8 mouse cellular contexts compared by ENCODE assay signal in the genomic region with DNA sequence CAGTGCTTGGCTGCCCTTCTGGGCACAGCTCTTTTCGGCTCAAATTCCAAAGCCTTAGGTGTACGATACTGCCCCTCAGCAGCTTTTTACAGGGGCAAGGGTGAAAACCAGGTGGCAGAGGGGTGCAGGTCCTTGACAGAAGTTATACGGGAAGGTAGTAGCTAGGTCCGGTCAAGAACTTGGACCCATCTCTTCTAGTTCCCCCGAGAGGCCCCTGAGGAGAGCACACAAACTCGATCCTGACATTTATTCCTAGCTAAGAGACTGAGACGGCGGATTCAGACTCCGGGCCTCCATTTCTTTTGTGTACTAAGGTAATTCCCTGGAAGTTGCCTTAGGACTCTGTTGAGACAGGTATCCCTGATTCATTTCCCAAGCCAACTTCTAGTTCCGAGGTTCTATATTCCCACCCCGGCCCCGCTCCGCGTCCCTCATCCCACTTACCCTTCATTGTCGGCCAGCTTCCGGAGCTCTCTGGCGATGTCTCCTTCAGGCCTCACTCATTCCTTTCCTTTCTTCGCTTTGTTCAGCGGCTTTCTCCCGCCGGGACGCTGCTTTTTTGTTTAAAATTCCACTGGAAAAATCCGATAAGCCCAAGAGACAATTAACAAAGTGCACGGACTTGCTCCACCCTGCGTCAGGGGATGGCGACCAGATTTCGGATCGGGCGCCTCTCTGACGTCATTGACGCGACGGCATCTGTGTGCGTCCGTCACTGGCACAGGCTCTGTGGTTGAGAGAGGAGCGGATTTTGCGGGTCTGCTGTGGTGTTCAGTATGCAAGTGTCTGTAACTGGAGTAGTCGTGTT. TPM values are rescaled to one million over a fixed set of nuclear protein-coding genes. Genes with fewer than 3 reads are reported as not detected.
DNase-seq lines count a peak whose midpoint lies in the region; ATAC-seq lines count a peak whose summit lies in the region.

A gene (minus strand): TSS at position 721 of the 808 bp plus-strand sequence.

- no peak within 1 kb of the TSS; the same call in 1 of the 2 replicates for H3K27ac ChIP-seq in forebrain, embryonic 11.5 days (ENCODE audit: low read depth, low read length)
- peak within 1 kb of the TSS; percentile 24 for H3K27ac ChIP-seq in heart, embryonic 16.5 days (ENCODE audit: low read length)
- H3K27ac ChIP-seq in liver, embryonic 15.5 days (replicated peaks) = no peak within 1 kb of the TSS
- H3K27ac ChIP-seq in neural tube, embryonic 12.5 days = no peak within 1 kb of the TSS

- H3K4me1 ChIP-seq in forebrain, embryonic 11.5 days (replicated peaks; ENCODE audit: control insufficient read depth, insufficient read depth, low read length) = peaks cover 4% of the 10 kb centered on the region; the same call in 1 of the 2 replicates
- H3K4me1 ChIP-seq in heart, embryonic 16.5 days (ENCODE audit: control insufficient read depth, insufficient read depth, low read length) = peaks cover 14% of the 10 kb centered on the region
- peaks cover 16% of the 10 kb centered on the region for H3K4me1 ChIP-seq in liver, embryonic 15.5 days (replicated peaks)
- H3K4me1 ChIP-seq in neural tube, embryonic 12.5 days = peaks cover 10% of the 10 kb centered on the region

- no peaks in the 10 kb centered on the region for H3K27me3 ChIP-seq in forebrain, embryonic 11.5 days (ENCODE audit: control insufficient read depth, insufficient read depth, low read length)
- H3K27me3 ChIP-seq in heart, embryonic 16.5 days (ENCODE audit: control insufficient read depth, insufficient read depth, low read length) = no peaks in the 10 kb centered on the region
- H3K27me3 ChIP-seq in liver, embryonic 15.5 days = no peaks in the 10 kb centered on the region
- H3K27me3 ChIP-seq in neural tube, embryonic 12.5 days (replicated peaks) = no peaks in the 10 kb centered on the region

- H3K9me3 ChIP-seq in forebrain, embryonic 11.5 days (ENCODE audit: control insufficient read depth, low read length) = no peaks in the 10 kb centered on the region
- no peaks in the 10 kb centered on the region for H3K9me3 ChIP-seq in heart, embryonic 16.5 days (replicated peaks; ENCODE audit: control insufficient read depth, low read length)
- no peaks in the 10 kb centered on the region for H3K9me3 ChIP-seq in liver, embryonic 15.5 days (replicated peaks)
- H3K9me3 ChIP-seq in neural tube, embryonic 12.5 days = no peaks in the 10 kb centered on the region

- DNase-seq in CD8-positive naive resting alpha-beta T cell, adult 2 months (ENCODE audit: low read depth in 2 of 2, low spot score in 2 of 2) = peak; percentile 74 to 83
- DNase-seq in c-Kit-positive CD71-negative TER-119-negative erythroid progenitor cells, embryonic 14.5 days (ENCODE audit: low read depth) = peak; percentile 87
- DNase-seq in forebrain, embryonic 11.5 days (ENCODE audit: low spot score) = peak; percentile 95
- peak; percentile 91 to 95 for DNase-seq in kidney, postnatal 36 days
- DNase-seq in telencephalon, adult 2 months (ENCODE audit: low read depth, low spot score) = peak; percentile 85

- ATAC-seq in forebrain, embryonic 11.5 days (replicated peaks; ENCODE audit: low FRiP score) = peak; percentile 96
- ATAC-seq in heart, embryonic 16.5 days (replicated peaks; ENCODE audit: extremely low read depth, insufficient read depth, low FRiP score) = peak; percentile 89
- ATAC-seq in liver, embryonic 15.5 days (ENCODE audit: insufficient read depth) = peak; percentile 88
- ATAC-seq in neural tube, embryonic 12.5 days (ENCODE audit: low FRiP score, low read depth) = peak; percentile 96

- H3K9ac ChIP-seq in forebrain, embryonic 11.5 days (ENCODE audit: low read length) = peak within 1 kb of the TSS; percentile 77
- H3K9ac ChIP-seq in heart, embryonic 16.5 days (ENCODE audit: low read length) = peak within 1 kb of the TSS; percentile 78
- H3K9ac ChIP-seq in liver, embryonic 15.5 days = peak within 1 kb of the TSS; percentile 62
- H3K9ac ChIP-seq in neural tube, embryonic 12.5 days = peak within 1 kb of the TSS; percentile 67

- under 1% methylated on average over 38 of the region's 38 CpGs for WGBS in forebrain, embryonic 11.5 days
- WGBS in heart, embryonic 16.5 days = under 1% methylated on average over 38 of the region's 38 CpGs
- under 1% methylated on average over 38 of the region's 38 CpGs for WGBS in liver, embryonic 15.5 days (ENCODE audit: insufficient replicate concordance)
- WGBS in neural tube, embryonic 12.5 days = 1% methylated on average over 38 of the region's 38 CpGs

- H3K36me3 ChIP-seq in forebrain, embryonic 11.5 days (ENCODE audit: control insufficient read depth, insufficient read depth, low read length) = peaks cover 1% of the 10 kb centered on the region; the same call in 1 of the 2 replicates
- H3K36me3 ChIP-seq in heart, embryonic 16.5 days (ENCODE audit: control insufficient read depth, insufficient read depth) = peaks cover 14% of the 10 kb centered on the region
- H3K36me3 ChIP-seq in liver, embryonic 15.5 days (replicated peaks) = peaks cover 16% of the 10 kb centered on the region; the same call in 1 of the 2 replicates
- H3K36me3 ChIP-seq in neural tube, embryonic 12.5 days = peaks cover 23% of the 10 kb centered on the region

- peak within 1 kb of the TSS; percentile 73 for H3K4me2 ChIP-seq in forebrain, embryonic 11.5 days (ENCODE audit: low read depth, low read length, severe bottlenecking)
- peak within 1 kb of the TSS; percentile 73 for H3K4me2 ChIP-seq in heart, embryonic 16.5 days (ENCODE audit: low read depth, low read length)
- H3K4me2 ChIP-seq in liver, embryonic 15.5 days = peak within 1 kb of the TSS; percentile 76
- peak within 1 kb of the TSS; percentile 89 for H3K4me2 ChIP-seq in neural tube, embryonic 12.5 days (replicated peaks)

- peak within 1 kb of the TSS; percentile 71 for H3K4me3 ChIP-seq in forebrain, embryonic 11.5 days (ENCODE audit: low read depth, low read length)
- peak within 1 kb of the TSS; percentile 70 for H3K4me3 ChIP-seq in heart, embryonic 16.5 days (ENCODE audit: low read length)
- peak within 1 kb of the TSS; percentile 77 for H3K4me3 ChIP-seq in liver, embryonic 15.5 days (replicated peaks)
- H3K4me3 ChIP-seq in neural tube, embryonic 12.5 days = peak within 1 kb of the TSS; percentile 53

RNA-seq across cellular contexts. Expression of the gene that starts here (rescaled TPM):
- 101 and 105 TPM in 2 replicates for polyA plus RNA-seq in forebrain, embryonic 11.5 days (2014; fragmentation: Nextera tagmentation; extraction: Ambion mirVana)
- 37.3 and 41.2 TPM in 2 replicates for polyA plus RNA-seq in heart, embryonic 16.5 days (2015; fragmentation: Nextera tagmentation; extraction: Ambion mirVana)
- 11.2 and 12.1 TPM in 2 replicates for polyA plus RNA-seq in liver, embryonic 15.5 days (2015; fragmentation: Nextera tagmentation; extraction: Ambion mirVana)
- polyA plus RNA-seq in neural tube, embryonic 12.5 days (2016; fragmentation: Nextera tagmentation; extraction: Ambion mirVana) = 80.0 and 85.4 TPM in 2 replicates
